Mouse (Mus musculus) v-Abl transformed pro-B cells (cell line): ENCODE measurements around the gene Cnot2.

Source experiments
- in situ Hi-C, 2 experiments: fragments of 400-800 bp; cut with MboI; formaldehyde crosslinking; loops; one replicate each; pipeline ENCODE4 v1.15.1; 2025; ENCODE audit not compliant: unreplicated experiment in 2 of 2

The Cnot2 gene

GRCm38 (mm10) chr10:116581369-116581718 is at the start of gene Cnot2:
TSS of gene Cnot2 (minus strand) at chr10:116581511.
- in situ Hi-C loops: no loop called here

DNA sequence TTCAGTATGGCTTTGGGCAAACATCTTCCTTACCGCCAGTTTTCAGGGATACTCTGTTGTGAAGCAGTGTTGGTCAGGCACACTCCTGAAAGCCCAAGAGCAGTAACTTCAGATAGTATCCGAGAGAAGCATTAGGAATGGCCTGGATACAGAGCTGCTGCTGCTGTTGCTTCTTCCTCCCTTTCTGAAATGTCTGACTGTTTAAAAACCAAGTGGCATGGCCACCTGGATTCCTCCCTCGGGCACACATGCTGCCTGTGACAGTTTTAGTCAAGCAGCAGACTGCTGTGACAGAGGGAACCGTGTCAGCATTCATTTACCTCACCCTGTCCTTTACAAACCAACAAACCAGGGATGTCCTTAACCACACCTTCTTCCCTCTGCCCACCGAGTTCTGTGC is 47.6 kb upstream of the Cnot2 start:
- in situ Hi-C loops: loop anchor here (5.0 to 25.0 kb wide), 3 partner anchors 297 to 417 kb away; no protein-coding TSS in a partner anchor

GRCm38 (mm10) chr10:116626009-116626408 is 44.7 kb upstream of the Cnot2 start:
- in situ Hi-C loops: loop anchor here (5.0 to 25.0 kb wide), 3 partner anchors 294 to 414 kb away; no protein-coding TSS in a partner anchor

- in situ Hi-C loops: loop anchor here in 1 of 2 experiments (10.0 kb wide), 2 partner anchors 172 to 408 kb away; no protein-coding TSS in a partner anchor
These were observed 31.9 kb upstream of the Cnot2 start for GRCm38 (mm10) chr10:116613250-116613649.

- in situ Hi-C loops: loop anchor here in 1 of 2 experiments (10.0 kb wide), 1 partner anchor 270 kb away; no protein-coding TSS in a partner anchor
These were observed 23.5 kb upstream of the Cnot2 start for GRCm38 (mm10) chr10:116604905-116605162.

DNA sequence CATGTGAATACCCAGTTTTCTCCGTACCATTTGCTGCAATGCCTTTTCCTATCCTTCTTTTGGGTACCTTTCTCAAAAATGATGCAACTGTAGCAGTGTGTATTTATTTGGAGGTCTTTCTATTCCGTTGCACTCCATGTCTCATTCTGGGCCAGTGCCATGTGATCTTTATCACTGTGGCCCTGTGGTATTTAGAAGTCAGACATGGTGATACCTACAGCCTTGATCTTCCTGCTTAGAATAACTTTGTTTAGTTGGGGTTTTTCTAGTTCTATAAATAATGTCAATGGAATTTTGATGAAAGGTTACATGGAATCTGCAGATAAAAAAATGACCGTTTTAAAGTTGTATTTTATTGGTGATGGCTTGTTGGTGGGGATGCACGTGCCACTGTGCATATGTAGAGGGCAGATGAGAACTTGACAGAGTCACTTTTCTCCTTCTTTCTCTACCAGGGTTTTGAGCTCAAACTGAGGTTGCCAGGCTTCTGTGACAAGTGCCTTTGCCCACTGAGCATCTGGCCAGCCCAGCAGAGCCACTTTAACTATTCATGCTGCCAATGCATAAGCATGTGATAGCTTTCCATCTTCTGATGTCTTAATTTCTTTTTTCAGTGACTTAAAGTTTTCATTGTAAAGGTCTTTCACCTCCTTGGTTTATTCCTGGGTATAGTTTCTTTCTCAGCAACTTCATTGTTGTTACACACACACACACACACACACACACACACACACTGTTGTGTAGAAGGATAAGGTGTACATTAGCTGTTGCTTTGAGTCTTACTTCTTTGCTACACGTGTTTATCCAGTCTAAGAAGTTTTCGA is 23.0 kb upstream of the Cnot2 start:
- in situ Hi-C loops: loop anchor here in 1 of 2 experiments (10.0 kb wide), 1 partner anchor 269 kb away; no protein-coding TSS in a partner anchor

DNA sequence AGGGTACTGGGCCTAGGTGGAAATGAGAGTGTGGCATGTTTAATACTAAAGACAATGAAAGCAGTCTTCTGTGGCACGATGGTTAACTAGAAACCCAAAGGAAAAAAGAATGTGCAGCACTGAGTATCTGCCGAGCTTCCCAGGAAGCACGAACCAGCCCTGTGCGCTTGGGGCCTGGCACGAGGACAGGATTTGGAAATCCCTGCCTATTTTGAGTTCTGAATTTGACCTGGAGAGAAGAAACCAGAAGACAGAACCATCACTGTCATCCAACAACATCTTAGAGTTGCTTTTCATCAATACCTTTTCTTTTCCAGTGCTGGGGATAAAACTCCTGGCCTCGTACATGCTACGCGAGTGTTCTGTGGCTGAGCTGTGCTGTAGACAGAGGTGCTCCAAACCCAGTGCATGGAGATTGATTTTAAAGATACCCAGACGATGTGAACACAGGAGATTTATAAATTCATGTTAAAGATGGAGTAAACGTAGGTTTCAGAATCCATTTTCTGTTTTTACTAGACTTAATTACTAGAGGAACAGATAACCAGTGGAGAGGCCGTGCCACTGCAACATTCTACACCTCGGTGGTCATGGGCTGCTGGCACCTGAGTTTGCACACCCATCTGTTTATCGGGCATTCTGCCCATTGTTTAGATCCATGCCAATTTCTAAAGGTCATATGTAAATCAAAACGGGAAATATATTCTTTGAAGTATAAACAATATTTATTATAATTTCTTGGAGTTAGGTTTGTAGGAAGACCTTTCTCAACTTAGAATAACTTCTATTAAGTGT is 17.9 kb upstream of the Cnot2 start:
- in situ Hi-C loops: no loop called here

- in situ Hi-C loops: no loop called here
These were observed 1.4 kb upstream of the Cnot2 start for GRCm38 (mm10) chr10:116582738-116583137.

GRCm38 (mm10) chr10:116581719-116582481 is 589 bp upstream of the Cnot2 start:
- in situ Hi-C loops: no loop called here

DNA sequence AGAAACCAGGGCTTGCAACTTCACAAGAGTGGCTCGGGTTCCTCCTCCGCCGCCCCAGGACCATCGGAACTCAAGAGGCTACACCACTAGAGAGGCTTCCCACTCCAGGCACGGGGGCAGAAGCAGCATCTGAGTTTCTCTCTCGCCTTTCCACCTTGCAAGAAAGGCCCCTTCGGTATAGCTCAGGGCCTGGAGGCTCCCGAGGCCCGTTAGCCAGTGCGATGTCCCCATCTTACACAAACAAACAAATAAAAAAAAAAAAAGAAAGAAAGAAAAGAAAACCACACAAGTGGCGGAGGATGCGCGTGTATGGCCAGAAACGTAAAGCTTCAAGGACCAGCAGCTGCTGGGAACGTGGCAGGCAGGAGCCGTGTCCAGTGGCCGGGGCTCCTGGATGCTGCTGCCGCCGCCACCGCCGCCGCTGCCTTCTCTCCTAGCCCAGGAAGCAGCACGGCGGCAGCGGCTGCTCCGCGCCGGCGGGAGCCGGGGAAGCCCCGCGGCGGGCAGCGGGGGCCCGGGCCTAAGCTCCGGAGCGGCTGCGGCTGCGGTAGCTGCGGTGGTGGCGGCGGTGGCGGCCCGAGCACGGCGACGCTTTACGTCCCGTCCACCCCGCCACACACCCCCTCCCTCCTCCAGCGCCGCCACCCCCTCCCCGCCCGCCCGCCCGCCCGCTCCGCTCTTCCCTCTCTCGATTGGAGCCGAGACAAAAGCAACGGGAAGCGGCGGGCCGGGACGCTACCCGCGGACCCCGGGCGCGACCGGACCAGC is 536 bp downstream of the Cnot2 start:
- in situ Hi-C loops: no loop called here

DNA sequence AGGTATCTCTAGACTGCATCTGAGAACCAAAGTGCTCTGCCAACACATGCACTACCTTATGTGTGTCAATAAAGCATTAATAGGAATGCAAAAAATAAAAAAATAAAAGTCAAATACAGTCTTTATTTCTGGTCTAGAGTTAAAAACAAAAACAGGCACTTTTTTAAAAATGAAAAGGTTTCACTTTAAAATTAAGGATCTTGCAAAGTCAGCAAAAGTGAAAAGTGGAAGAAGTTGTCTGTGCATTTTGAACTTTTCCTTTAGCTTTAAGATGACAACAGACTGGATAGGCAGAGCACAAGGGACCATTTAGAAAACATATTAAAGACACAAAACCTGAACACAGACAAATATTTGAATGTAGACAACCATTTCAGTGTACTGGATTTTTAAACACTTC is 1.8 kb downstream of the Cnot2 start:
- in situ Hi-C loops: loop anchor here (5.0 to 10.0 kb wide), 4 partner anchors 37 to 365 kb away; no protein-coding TSS in a partner anchor

- in situ Hi-C loops: loop anchor here (5.0 to 10.0 kb wide), 4 partner anchors 36 to 366 kb away; no protein-coding TSS in a partner anchor
These were observed 2.9 kb downstream of the Cnot2 start for GRCm38 (mm10) chr10:116578375-116578774.

DNA sequence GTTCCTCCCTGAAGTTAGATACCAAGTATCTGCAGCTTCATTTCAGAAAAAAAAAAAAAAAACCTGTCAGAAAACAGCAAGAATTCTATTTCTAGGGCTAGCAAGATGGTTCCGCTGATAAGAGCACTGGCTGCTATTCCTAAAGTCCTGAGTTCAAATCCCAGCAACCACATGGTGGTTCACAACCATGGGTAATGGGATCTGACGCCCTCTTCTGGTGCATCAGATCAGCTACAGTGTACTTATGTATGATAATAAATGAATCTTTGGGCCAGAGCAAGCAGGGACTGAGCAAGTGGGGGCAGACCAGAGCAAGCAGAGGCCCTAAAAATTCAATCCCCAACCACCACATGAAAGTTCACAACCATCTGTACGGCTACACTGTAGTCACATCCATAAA is 4.1 kb downstream of the Cnot2 start:
- in situ Hi-C loops: loop anchor here (5.0 to 10.0 kb wide), 4 partner anchors 35 to 368 kb away; no protein-coding TSS in a partner anchor

- in situ Hi-C loops: loop anchor here (5.0 to 10.0 kb wide), 4 partner anchors 34 to 369 kb away; no protein-coding TSS in a partner anchor
These were observed 5.2 kb downstream of the Cnot2 start for GRCm38 (mm10) chr10:116576071-116576470.

DNA sequence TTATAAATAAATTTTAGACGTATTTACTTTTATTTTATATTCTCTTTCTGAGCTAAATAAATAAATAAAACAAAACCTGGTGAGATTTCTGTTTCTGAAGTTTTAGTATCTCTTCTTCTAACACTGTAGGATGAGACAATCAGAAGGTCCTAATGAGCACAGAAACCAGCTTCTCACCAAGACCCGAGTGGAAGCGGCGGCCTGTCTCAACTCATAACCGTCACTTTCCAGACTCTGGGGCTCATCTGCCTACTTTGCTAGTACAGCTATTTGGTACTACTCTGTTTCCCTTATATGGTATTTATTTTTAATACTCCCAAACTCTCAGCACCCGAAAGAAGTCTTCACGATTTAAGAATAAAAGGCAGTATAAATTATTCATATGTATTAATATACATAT is 10.8 kb downstream of the Cnot2 start:
- in situ Hi-C loops: loop anchor here (10.0 to 25.0 kb wide), 3 partner anchors 374 to 1183 kb away; partner anchors contain the start of genes Thap2 (in 1 of the 2) and Zfc3h1 (in 1 of the 2)

DNA sequence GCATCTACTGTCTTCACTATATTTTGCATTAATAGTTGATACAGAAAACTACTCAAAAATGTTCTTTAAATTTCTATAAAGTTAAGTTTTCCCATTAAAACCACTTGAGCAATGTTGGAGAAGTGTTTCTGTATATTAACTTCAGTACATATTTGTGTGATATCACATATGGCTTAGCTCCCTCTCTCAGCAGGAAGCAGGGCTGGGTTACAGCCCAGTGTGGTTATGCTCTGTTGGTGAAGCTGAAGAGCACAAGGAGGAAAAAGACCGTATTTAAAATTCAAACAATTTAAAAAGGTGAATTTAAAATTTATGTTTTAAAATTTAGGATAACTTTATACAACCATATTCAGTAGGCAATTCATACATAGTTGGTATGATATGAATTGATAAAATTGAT is 12.8 kb downstream of the Cnot2 start:
- in situ Hi-C loops: loop anchor here (25.0 kb wide), 2 partner anchors 994 to 1181 kb away; partner anchors contain the start of genes Thap2 (in 1 of the 2) and Zfc3h1 (in 1 of the 2)

DNA sequence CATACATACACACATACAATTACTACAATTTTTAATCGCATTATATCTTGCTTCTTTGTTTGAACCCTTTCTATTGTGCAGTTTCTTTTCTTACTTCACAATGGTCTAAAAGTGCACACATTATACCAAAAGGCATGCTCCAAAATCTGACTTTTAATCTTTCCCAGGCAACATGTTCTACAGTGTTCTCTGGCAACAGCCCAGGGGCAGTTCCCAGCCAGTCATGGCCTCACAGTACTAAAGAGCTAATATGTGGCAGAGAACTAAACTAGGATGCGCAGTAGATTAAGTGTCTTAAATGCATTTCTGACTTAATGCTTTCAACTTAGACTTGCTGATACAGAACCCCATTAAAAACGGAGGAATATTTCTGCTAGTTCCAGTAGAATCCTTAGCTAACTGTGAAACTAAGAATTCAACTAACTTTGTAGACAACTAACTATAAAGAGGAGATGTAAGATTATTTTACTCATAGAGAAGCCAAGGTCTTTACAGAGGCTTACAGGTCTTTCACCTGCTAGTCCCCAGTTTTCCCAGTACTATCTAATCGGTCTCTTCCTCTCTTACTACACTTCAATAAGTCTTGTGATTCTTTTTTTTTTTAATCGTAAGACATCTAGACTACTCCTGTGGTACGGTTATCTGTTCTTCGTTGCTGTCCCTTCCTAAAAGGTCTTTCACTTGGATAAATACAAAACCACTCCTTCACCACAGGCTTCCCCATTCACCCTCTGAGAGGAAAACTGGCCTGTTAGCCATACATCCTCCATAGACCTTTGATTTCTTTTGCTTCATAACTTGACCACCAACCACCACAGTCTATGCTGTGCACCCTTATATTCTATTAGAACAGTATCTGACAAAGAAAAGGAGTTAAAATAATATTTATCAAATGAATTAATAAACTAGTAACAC is 13.6 kb downstream of the Cnot2 start:
- in situ Hi-C loops: loop anchor here (25.0 kb wide), 2 partner anchors 995 to 1180 kb away; partner anchors contain the start of genes Thap2 (in 1 of the 2) and Zfc3h1 (in 1 of the 2)

- in situ Hi-C loops: loop anchor here (25.0 kb wide), 2 partner anchors 996 to 1179 kb away; partner anchors contain the start of genes Thap2 (in 1 of the 2) and Zfc3h1 (in 1 of the 2)
These were observed 14.8 kb downstream of the Cnot2 start for GRCm38 (mm10) chr10:116566492-116566891.
